Mouse (Mus musculus): Measurements from ENCODE around the gene Bcas2. TPM values are rescaled to one million over a fixed set of nuclear protein-coding genes. Genes with fewer than 3 reads are reported as not detected.

Bcas2 gene
- polyA plus RNA-seq (2015; fragmentation: Nextera tagmentation; extraction: Ambion mirVana): 172 and 179 TPM in 2 replicates

GRCm38 (mm10) chr3:103171505-103172267 is at the start of gene Bcas2:
TSS of gene Bcas2 (plus strand) at chr3:103171655.
- Histone ChIP-seq H3K36me3 (ENCODE audit: control insufficient read depth, insufficient read depth, low read length) (peaks cover 19% of the 10 kb centered on the region), H3K9me3 (ENCODE audit: control insufficient read depth, low read length) (no peaks in the 10 kb centered on the region), H3K27me3 (ENCODE audit: control insufficient read depth, insufficient read depth, low read depth, low read length) (no peaks in the 10 kb centered on the region), H3K4me3 (ENCODE audit: low read length) (peak within 1 kb of the TSS; percentile 94), H3K4me2 (ENCODE audit: low read depth, low read length) (peak within 1 kb of the TSS; percentile 76), H3K4me1 (replicated peaks; ENCODE audit: control insufficient read depth, insufficient read depth, low read length) (peaks cover 6% of the 10 kb centered on the region), H3K27ac (ENCODE audit: low read length) (peak within 1 kb of the TSS; percentile 79), H3K9ac (ENCODE audit: low read length) (peak within 1 kb of the TSS; percentile 92)
- WGBS: under 1% methylated on average over 56 of the region's 56 CpGs
- ATAC-seq (ENCODE audit: low read depth): peak; percentile 96

DNA sequence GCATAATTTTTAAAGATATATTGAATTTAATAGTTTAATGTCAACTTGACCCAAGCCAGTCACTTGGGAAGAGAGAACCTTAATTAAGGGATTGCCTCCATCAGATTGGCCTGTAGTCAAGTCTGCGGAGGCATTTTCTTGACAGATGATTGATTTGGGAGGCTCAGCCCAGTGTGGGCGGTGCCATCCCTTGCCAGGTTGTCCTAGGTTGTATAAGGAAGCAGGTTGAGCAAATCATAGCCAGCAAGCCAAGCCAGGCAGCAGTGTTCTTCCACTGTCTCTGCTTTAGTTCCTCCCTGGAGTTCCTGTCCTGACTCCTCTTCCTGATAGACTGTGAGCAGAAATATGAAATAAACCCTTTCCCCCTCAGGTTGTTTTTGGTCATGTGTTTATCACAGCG is 47.8 kb upstream of the Bcas2 start:
- Histone ChIP-seq H3K9me3 (ENCODE audit: control insufficient read depth, low read length) (no peaks in the 10 kb centered on the region), H3K4me1 (replicated peaks; ENCODE audit: control insufficient read depth, insufficient read depth, low read length) (no peaks in the 10 kb centered on the region), H3K4me2 (ENCODE audit: low read depth, low read length) (no peak overlapping the region), H3K4me3 (ENCODE audit: low read length) (no peak overlapping the region), H3K9ac (ENCODE audit: low read length) (no peak overlapping the region), H3K27ac (ENCODE audit: low read length) (no peak overlapping the region), H3K27me3 (ENCODE audit: control insufficient read depth, insufficient read depth, low read depth, low read length) (no peaks in the 10 kb centered on the region), H3K36me3 (ENCODE audit: control insufficient read depth, insufficient read depth, low read length) (no peaks in the 10 kb centered on the region)
- no peak for ATAC-seq (ENCODE audit: low read depth)
- 85% methylated on average over 3 of the region's 3 CpGs for WGBS

DNA sequence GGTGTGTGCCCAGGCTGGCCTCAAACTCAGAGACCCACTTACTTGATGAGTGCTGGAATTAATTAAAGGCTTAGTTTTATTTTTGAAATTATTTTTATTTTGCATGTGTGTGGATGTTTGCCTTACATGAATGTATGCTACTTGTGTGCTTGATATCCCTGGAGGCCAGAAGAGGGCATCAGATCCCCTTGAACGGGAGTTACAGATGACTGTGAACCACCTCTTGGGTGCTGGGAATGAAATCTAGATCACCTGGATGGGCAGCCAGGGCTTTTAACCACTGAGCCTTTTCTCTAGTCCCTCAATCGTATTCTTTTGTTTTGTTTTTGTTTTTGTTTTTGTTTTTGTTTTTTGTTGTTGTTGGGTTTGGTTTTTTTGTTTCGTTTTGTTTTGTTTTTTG is 45.3 kb upstream of the Bcas2 start:
- no peak overlapping the region for H3K9ac ChIP-seq (ENCODE audit: low read length)
- H3K36me3 ChIP-seq (ENCODE audit: control insufficient read depth, insufficient read depth, low read length): no peaks in the 10 kb centered on the region
- H3K4me3 ChIP-seq (ENCODE audit: low read length): no peak overlapping the region
- H3K9me3 ChIP-seq (ENCODE audit: control insufficient read depth, low read length): no peaks in the 10 kb centered on the region
- WGBS: 89% methylated on average over 3 of the region's 3 CpGs
- ATAC-seq (ENCODE audit: low read depth): no peak
- no peak overlapping the region for H3K4me2 ChIP-seq (ENCODE audit: low read depth, low read length)
- no peaks in the 10 kb centered on the region for H3K27me3 ChIP-seq (ENCODE audit: control insufficient read depth, insufficient read depth, low read depth, low read length)
- no peak overlapping the region for H3K27ac ChIP-seq (ENCODE audit: low read length)
- peaks cover 10% of the 10 kb centered on the region for H3K4me1 ChIP-seq (replicated peaks; ENCODE audit: control insufficient read depth, insufficient read depth, low read length)

- Histone ChIP-seq H3K36me3 (ENCODE audit: control insufficient read depth, insufficient read depth, low read length) (peaks cover 4% of the 10 kb centered on the region; the same call in 1 of the 2 replicates), H3K27ac (ENCODE audit: low read length) (no peak overlapping the region), H3K4me2 (ENCODE audit: low read depth, low read length) (no peak overlapping the region), H3K4me3 (ENCODE audit: low read length) (no peak overlapping the region), H3K27me3 (ENCODE audit: control insufficient read depth, insufficient read depth, low read depth, low read length) (no peaks in the 10 kb centered on the region), H3K9ac (ENCODE audit: low read length) (no peak overlapping the region), H3K9me3 (ENCODE audit: control insufficient read depth, low read length) (no peaks in the 10 kb centered on the region), H3K4me1 (replicated peaks; ENCODE audit: control insufficient read depth, insufficient read depth, low read length) (peaks cover 10% of the 10 kb centered on the region)
- WGBS: 49% methylated on average over 2 of the region's 2 CpGs
- ATAC-seq (ENCODE audit: low read depth): no peak
Measured at GRCm38 (mm10) chr3:103127177-103127576, 44.3 kb upstream of the Bcas2 start.

GRCm38 (mm10) chr3:103127721-103128120 is 43.7 kb upstream of the Bcas2 start:
- Histone ChIP-seq H3K9me3 (ENCODE audit: control insufficient read depth, low read length) (no peaks in the 10 kb centered on the region), H3K27ac (ENCODE audit: low read length) (no peak overlapping the region), H3K9ac (ENCODE audit: low read length) (no peak overlapping the region), H3K27me3 (ENCODE audit: control insufficient read depth, insufficient read depth, low read depth, low read length) (no peaks in the 10 kb centered on the region), H3K4me3 (ENCODE audit: low read length) (no peak overlapping the region), H3K36me3 (ENCODE audit: control insufficient read depth, insufficient read depth, low read length) (peaks cover 4% of the 10 kb centered on the region; the same call in 1 of the 2 replicates), H3K4me2 (ENCODE audit: low read depth, low read length) (no peak overlapping the region), H3K4me1 (replicated peaks; ENCODE audit: control insufficient read depth, insufficient read depth, low read length) (peaks cover 10% of the 10 kb centered on the region)
- whole genome bisulfite sequencing: 57% methylated on average over 5 of the region's 5 CpGs
- ATAC-seq (ENCODE audit: low read depth): no peak

DNA sequence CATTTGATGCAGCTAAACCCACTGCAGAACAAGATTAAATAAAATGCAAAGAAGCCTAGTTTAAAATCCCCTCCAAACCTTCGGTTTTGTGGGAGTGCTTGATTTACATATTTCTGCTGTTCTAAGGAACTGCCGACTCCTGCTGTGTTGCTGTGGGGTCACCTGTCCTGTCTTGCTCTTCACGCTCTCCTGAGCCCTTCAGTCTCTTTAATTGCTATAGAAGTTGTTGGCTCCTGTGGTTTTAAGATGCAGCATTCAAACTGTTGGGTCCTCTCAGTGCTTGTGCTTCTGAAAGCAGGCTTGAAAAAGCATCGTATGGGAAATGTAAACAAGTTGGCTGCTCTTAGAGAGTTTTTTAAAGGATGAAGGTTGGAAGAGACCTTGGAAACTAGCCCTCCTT is 43.2 kb upstream of the Bcas2 start:
- no peak overlapping the region for H3K9ac ChIP-seq (ENCODE audit: low read length)
- ATAC-seq (ENCODE audit: low read depth): no peak
- H3K27ac ChIP-seq (ENCODE audit: low read length): no peak overlapping the region
- H3K4me1 ChIP-seq (replicated peaks; ENCODE audit: control insufficient read depth, insufficient read depth, low read length): peaks cover 10% of the 10 kb centered on the region
- H3K36me3 ChIP-seq (ENCODE audit: control insufficient read depth, insufficient read depth, low read length): peaks cover 4% of the 10 kb centered on the region; the same call in 1 of the 2 replicates
- no peaks in the 10 kb centered on the region for H3K27me3 ChIP-seq (ENCODE audit: control insufficient read depth, insufficient read depth, low read depth, low read length)
- 45% methylated on average over 4 of the region's 4 CpGs for WGBS
- H3K4me2 ChIP-seq (ENCODE audit: low read depth, low read length): no peak overlapping the region
- no peak overlapping the region for H3K4me3 ChIP-seq (ENCODE audit: low read length)
- H3K9me3 ChIP-seq (ENCODE audit: control insufficient read depth, low read length): no peaks in the 10 kb centered on the region

GRCm38 (mm10) chr3:103129367-103130159 is 41.9 kb upstream of the Bcas2 start:
- peaks cover 10% of the 10 kb centered on the region for H3K4me1 ChIP-seq (replicated peaks; ENCODE audit: control insufficient read depth, insufficient read depth, low read length)
- 55% methylated on average over 8 of the region's 8 CpGs for WGBS
- ATAC-seq (ENCODE audit: low read depth): peak; percentile 68
- H3K9me3 ChIP-seq (ENCODE audit: control insufficient read depth, low read length): no peaks in the 10 kb centered on the region
- no peak overlapping the region for H3K9ac ChIP-seq (ENCODE audit: low read length)
- peak overlapping the region; percentile 67 for H3K27ac ChIP-seq (ENCODE audit: low read length)
- peaks cover 4% of the 10 kb centered on the region; the same call in 1 of the 2 replicates for H3K36me3 ChIP-seq (ENCODE audit: control insufficient read depth, insufficient read depth, low read length)
- H3K4me3 ChIP-seq (ENCODE audit: low read length): no peak overlapping the region
- no peaks in the 10 kb centered on the region for H3K27me3 ChIP-seq (ENCODE audit: control insufficient read depth, insufficient read depth, low read depth, low read length)
- H3K4me2 ChIP-seq (ENCODE audit: low read depth, low read length): 0 out of 2 replicates have a peak overlapping the region, but pooled peaks have one; percentile 12

DNA sequence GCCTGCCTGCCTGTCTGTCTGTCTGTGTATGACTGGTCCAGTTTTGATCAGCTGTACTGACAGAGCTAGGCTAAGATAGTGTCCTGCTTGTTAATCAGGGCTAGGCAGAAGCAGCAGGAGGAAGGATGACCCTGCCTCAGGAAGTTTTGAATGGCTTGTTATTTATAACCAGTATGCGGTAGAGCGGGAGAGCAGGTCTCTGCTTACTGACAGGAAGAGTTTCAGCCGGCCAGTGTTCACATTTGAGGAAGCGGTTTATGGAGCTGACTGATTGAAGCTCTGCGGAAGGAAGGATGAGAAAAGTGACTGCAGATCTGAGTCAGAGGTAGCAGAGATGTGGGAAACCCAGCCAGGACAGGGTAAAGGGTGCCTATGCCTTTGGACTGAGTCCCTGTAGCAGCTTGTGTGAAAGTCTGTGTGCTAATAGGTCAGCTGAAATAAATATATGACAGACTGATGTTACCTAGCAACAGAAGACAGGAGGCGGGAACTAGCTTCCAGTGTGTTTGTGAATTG is 41.2 kb upstream of the Bcas2 start:
- peak overlapping the region; percentile 67 for H3K27ac ChIP-seq (ENCODE audit: low read length)
- no peaks in the 10 kb centered on the region for H3K27me3 ChIP-seq (ENCODE audit: control insufficient read depth, insufficient read depth, low read depth, low read length)
- peaks cover 10% of the 10 kb centered on the region for H3K4me1 ChIP-seq (replicated peaks; ENCODE audit: control insufficient read depth, insufficient read depth, low read length)
- no peaks in the 10 kb centered on the region for H3K9me3 ChIP-seq (ENCODE audit: control insufficient read depth, low read length)
- no peak overlapping the region for H3K4me3 ChIP-seq (ENCODE audit: low read length)
- peaks cover 4% of the 10 kb centered on the region; the same call in 1 of the 2 replicates for H3K36me3 ChIP-seq (ENCODE audit: control insufficient read depth, insufficient read depth, low read length)
- 0 out of 2 replicates have a peak overlapping the region, but pooled peaks have one; percentile 26 for H3K9ac ChIP-seq (ENCODE audit: low read length)
- peak overlapping the region; percentile 11; the same call in 1 of the 2 replicates for H3K4me2 ChIP-seq (ENCODE audit: low read depth, low read length)
- 20% methylated on average over 6 of the region's 6 CpGs for WGBS
- ATAC-seq (ENCODE audit: low read depth): peak; percentile 84

DNA sequence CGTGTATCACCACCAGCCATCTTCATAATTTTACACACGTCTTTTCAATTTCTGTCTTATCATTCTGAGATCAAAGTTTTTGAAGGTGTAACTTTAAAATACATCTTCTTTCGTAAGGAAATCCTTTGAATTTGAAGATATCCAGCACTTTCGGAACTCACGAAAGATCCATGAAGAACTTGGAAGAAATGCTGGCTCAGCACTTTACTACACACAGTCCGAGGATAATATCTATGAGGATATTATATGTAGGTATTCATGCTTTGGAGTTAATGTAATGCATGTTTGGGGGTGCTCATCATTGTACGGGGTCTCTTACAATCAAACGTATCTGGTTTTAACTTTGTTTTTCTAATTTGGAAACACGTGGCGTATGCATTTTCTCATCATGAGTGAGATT is 38.4 kb upstream of the Bcas2 start:
- Histone ChIP-seq H3K9me3 (ENCODE audit: control insufficient read depth, low read length) (no peaks in the 10 kb centered on the region), H3K27me3 (ENCODE audit: control insufficient read depth, insufficient read depth, low read depth, low read length) (no peaks in the 10 kb centered on the region), H3K9ac (ENCODE audit: low read length) (no peak overlapping the region), H3K4me2 (ENCODE audit: low read depth, low read length) (no peak overlapping the region), H3K4me3 (ENCODE audit: low read length) (no peak overlapping the region), H3K36me3 (ENCODE audit: control insufficient read depth, insufficient read depth, low read length) (peaks cover 4% of the 10 kb centered on the region; the same call in 1 of the 2 replicates), H3K4me1 (replicated peaks; ENCODE audit: control insufficient read depth, insufficient read depth, low read length) (peaks cover 10% of the 10 kb centered on the region), H3K27ac (ENCODE audit: low read length) (no peak overlapping the region)
- WGBS: 90% methylated on average over 10 of the region's 10 CpGs
- ATAC-seq (ENCODE audit: low read depth): no peak
